Mouse (Mus musculus): ENCODE data around the gene Olfr735. TPM values are rescaled to one million over a fixed set of nuclear protein-coding genes. Genes with fewer than 3 reads are reported as not detected.
A peak's percentile ranks its signal among the peaks of the same experiment; 100 is the strongest.

Olfr735 gene
- total and polyA plus RNA-seq, 3 experiments = not detected

DNA sequence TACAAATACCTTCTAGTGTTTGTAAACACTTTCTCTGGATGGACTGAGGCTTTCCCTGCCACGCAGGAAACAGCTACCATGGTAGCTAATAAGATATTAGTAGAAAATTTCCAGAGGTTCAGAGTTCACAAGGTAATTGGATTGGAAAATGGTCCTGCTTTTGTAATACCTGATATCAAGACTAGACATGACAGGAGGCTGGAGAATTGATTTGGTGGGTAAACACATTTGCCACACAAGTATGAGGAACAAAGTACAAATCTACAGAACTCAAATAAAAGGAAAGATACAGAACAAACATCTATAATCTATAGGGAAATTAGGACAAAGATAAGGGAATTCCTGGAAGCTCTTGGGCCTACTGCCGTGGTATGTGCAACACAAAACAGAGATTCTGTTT, 8.1 kb upstream of the Olfr735 start:
- DNase-seq (ENCODE audit: extremely low read depth) = no peak
- Histone ChIP-seq H3K27me3 (replicated peaks) (no peaks in the 10 kb centered on the region), H3K27ac (ENCODE audit: insufficient read depth, low read depth) (no peak overlapping the region), H3K4me3 (replicated peaks in 1 of 3; ENCODE audit: low read depth in 2 of 3, low read length in 2 of 3, poor library complexity in 1 of 3) (no peak overlapping the region), H3K4me1 (ENCODE audit: control insufficient read depth in 1 of 2, insufficient read depth in 2 of 2) (peaks cover 0 to 10% of the 10 kb centered on the region in 2 experiments; a peak in 2 of 4 replicates), H3K9me3 (replicated peaks; ENCODE audit: low read length) (no peaks in the 10 kb centered on the region), H3K36me3 (replicated peaks in 1 of 2; ENCODE audit: control insufficient read depth in 1 of 2, insufficient read depth in 1 of 2, low read length in 1 of 2) (no peaks in the 10 kb centered on the region), H3K9ac (ENCODE audit: insufficient read depth, low read depth) (no peak overlapping the region), H3K4me2 (ENCODE audit: insufficient read depth, low read depth, poor library complexity, severe bottlenecking) (no peak overlapping the region), H3K79me2 (replicated peaks; ENCODE audit: control insufficient read depth, extremely low read depth, insufficient read depth, poor library complexity, severe bottlenecking) (no peaks in the 10 kb centered on the region)
- in situ Hi-C loops (cut with MboI; ENCODE audit: low pct_ligation_motif_present, low pct_unique_long_range_greater_than_20kb, low sequenced_read_pairs) = loop anchor here (25.0 kb wide), 1 partner anchor 406 kb away; no protein-coding TSS in a partner anchor
- dilution Hi-C loops (cut with MboI; ENCODE audit: extremely low pct_ligation_motif_present, extremely low pct_unique_long_range_greater_than_20kb, low sequenced_read_pairs) = no loop called here
- TF ChIP-seq USF1 (IDR thresholded peaks at IDR 0.05; ENCODE audit: low read depth, low read length) (no peak), JUND (conservative IDR thresholded peaks at IDR 0.05; ENCODE audit: low read depth, low read length) (no peak), ETS1 (conservative IDR thresholded peaks at IDR 0.05; ENCODE audit: low read depth, low read length) (no peak), GABPA (IDR thresholded peaks at IDR 0.05; ENCODE audit: insufficient replicate concordance, low read depth, low read length) (no peak), EP300 (IDR thresholded peaks at IDR 0.05; ENCODE audit: low read length) (no peak), ZC3H11A (IDR thresholded peaks at IDR 0.05; ENCODE audit: low read depth, low read length) (no peak), BHLHE40 (IDR thresholded peaks at IDR 0.05; ENCODE audit: low read depth, low read length) (no peak)

DNA sequence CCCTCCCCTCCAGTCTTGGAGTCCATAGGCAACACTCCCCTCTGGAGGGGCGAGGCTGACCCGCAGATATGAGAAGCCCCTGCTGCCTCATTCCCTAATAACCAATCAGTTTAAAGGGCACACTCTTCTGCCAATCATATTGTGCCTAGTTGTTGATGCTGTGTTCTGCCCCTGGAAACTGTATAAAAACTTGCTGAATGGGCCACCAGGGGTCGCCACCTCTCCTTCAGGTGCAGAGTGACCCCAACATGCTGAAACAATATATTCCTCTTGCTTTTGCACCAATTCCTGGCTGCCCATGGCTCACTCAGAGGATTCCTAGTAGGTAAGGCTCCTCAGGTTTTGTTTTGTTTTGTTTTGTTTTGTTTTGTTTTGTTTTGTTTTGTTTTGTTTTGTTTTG, 3.8 kb upstream of the Olfr735 start:
- in situ Hi-C loops (cut with MboI; ENCODE audit: low pct_ligation_motif_present, low pct_unique_long_range_greater_than_20kb, low sequenced_read_pairs) = loop anchor here (25.0 kb wide), 1 partner anchor 410 kb away; no protein-coding TSS in a partner anchor
- dilution Hi-C loops (cut with MboI; ENCODE audit: extremely low pct_ligation_motif_present, extremely low pct_unique_long_range_greater_than_20kb, low sequenced_read_pairs) = no loop called here
- TF ChIP-seq ETS1 (conservative IDR thresholded peaks at IDR 0.05; ENCODE audit: low read depth, low read length) = no peak
- TF ChIP-seq RAD21 (IDR thresholded peaks at IDR 0.05; ENCODE audit: low read depth, low read length) = peak; percentile 62
- TF ChIP-seq CTCF (conservative IDR thresholded peaks at IDR 0.05 in 1 of 2, IDR thresholded peaks at IDR 0.05 in 1 of 2; ENCODE audit: low read depth in 2 of 2, low read length in 2 of 2) = peak; percentile 49 to 71; a peak in 3 of 4 replicates
- no peak for TF ChIP-seq HCFC1 (IDR thresholded peaks at IDR 0.05; ENCODE audit: low read depth, low read length)
- no peak for TF ChIP-seq POLR2AphosphoS2 (IDR thresholded peaks at IDR 0.05; ENCODE audit: low read depth, low read length)
- TF ChIP-seq SMC3 (IDR thresholded peaks at IDR 0.05; ENCODE audit: low read depth, low read length) = peak; percentile 58
- TF ChIP-seq MXI1 (IDR thresholded peaks at IDR 0.05; ENCODE audit: low read depth, low read length) = no peak
- TF ChIP-seq IRF4 (IDR thresholded peaks at IDR 0.05; ENCODE audit: low read depth, low read length) = no peak
- TF ChIP-seq CHD2 (IDR thresholded peaks at IDR 0.05; ENCODE audit: low read length) = no peak
- H3K36me3 ChIP-seq (replicated peaks in 1 of 2; ENCODE audit: control insufficient read depth in 1 of 2, insufficient read depth in 1 of 2, low read length in 1 of 2) = no peaks in the 10 kb centered on the region
- H3K9ac ChIP-seq (ENCODE audit: insufficient read depth, low read depth) = no peak overlapping the region
- no peaks in the 10 kb centered on the region for H3K27me3 ChIP-seq (replicated peaks)
- no peak overlapping the region for H3K4me2 ChIP-seq (ENCODE audit: insufficient read depth, low read depth, poor library complexity, severe bottlenecking)
- DNase-seq (ENCODE audit: extremely low read depth) = peak; percentile 57
- peaks cover 0 to 5% of the 10 kb centered on the region in 2 experiments; a peak in 2 of 4 replicates for H3K4me1 ChIP-seq (ENCODE audit: control insufficient read depth in 1 of 2, insufficient read depth in 2 of 2)
- H3K4me3 ChIP-seq (replicated peaks in 1 of 3; ENCODE audit: low read depth in 2 of 3, low read length in 2 of 3, poor library complexity in 1 of 3) = no peak overlapping the region
- no peaks in the 10 kb centered on the region for H3K79me2 ChIP-seq (replicated peaks; ENCODE audit: control insufficient read depth, extremely low read depth, insufficient read depth, poor library complexity, severe bottlenecking)
- no peaks in the 10 kb centered on the region for H3K9me3 ChIP-seq (replicated peaks; ENCODE audit: low read length)
- H3K27ac ChIP-seq (ENCODE audit: insufficient read depth, low read depth) = no peak overlapping the region

All from CH12.LX (cell line).